Mouse (Mus musculus) heart, postnatal 25 days (tissue): Measurements from ENCODE around the gene Txk. TPM values are rescaled to one million over a fixed set of nuclear protein-coding genes. Genes with fewer than 3 reads are reported as not detected.

ENCODE experiments used
- DNase-seq: peaks from one replicate; pipeline ENCODE4 v3.0.0; 2022; ENCODE audit warnings: low spot score
- intact Hi-C: fragments of 180-260 bp; cut with DNase I; formaldehyde crosslinking; loops from one replicate; pipeline ENCODE4 v1.15.1; 2025
- total RNA-seq, 2 experiments: library from RNA; stranded (reverse); gene quantifications; 2 replicates each; pipeline ENCODE4 v1.2.3; 2021

Txk gene
- total RNA-seq, 2 experiments from 2014 or later: 0.08 to 0.14 TPM

GRCm38 (mm10) chr5:72699500-72699818 is 53.1 kb downstream of the Txk start:
- intact Hi-C loops: no loop called here
- no peak for DNase-seq

- intact Hi-C loops: no loop called here
- DNase-seq: no peak
Measured at GRCm38 (mm10) chr5:72698818-72699499, 53.6 kb downstream of the Txk start.

- intact Hi-C loops: no loop called here
Measured at GRCm38 (mm10) chr5:72698343-72698742, 54.2 kb downstream of the Txk start.

GRCm38 (mm10) chr5:72696491-72696890 is 56.1 kb downstream of the Txk start:
- intact Hi-C loops: no loop called here
- DNase-seq: no peak

More at GRCm38 (mm10) chr5:72698343-72698742, 54.2 kb downstream of the Txk start:
- DNase-seq: no peak

- no peak for DNase-seq
- intact Hi-C loops: no loop called here
Measured at GRCm38 (mm10) chr5:72694684-72695083, 57.9 kb downstream of the Txk start.

GRCm38 (mm10) chr5:72690516-72690915 is 62.1 kb downstream of the Txk start:
- intact Hi-C loops: no loop called here
- no peak for DNase-seq

- DNase-seq: no peak
- intact Hi-C loops: no loop called here
Measured at GRCm38 (mm10) chr5:72689556-72689955, 63.0 kb downstream of the Txk start.

GRCm38 (mm10) chr5:72681451-72681850 is 71.1 kb downstream of the Txk start:
- intact Hi-C loops: no loop called here
- no peak for DNase-seq

GRCm38 (mm10) chr5:72674994-72675542 is 77.5 kb downstream of the Txk start:
- intact Hi-C loops: no loop called here
- DNase-seq: no peak

GRCm38 (mm10) chr5:72671017-72671699 is 81.4 kb downstream of the Txk start:
- no peak for DNase-seq
- intact Hi-C loops: no loop called here

GRCm38 (mm10) chr5:72668351-72668750 is 84.2 kb downstream of the Txk start:
- intact Hi-C loops: loop anchor here (5.0 kb wide), 1 partner anchor 89 kb away; no protein-coding TSS in a partner anchor
- no peak for DNase-seq

- intact Hi-C loops: loop anchor here (5.0 kb wide), 1 partner anchor 91 kb away; no protein-coding TSS in a partner anchor
- DNase-seq: no peak
Measured at GRCm38 (mm10) chr5:72666428-72666827, 86.1 kb downstream of the Txk start.

GRCm38 (mm10) chr5:72665281-72665680 is 87.3 kb downstream of the Txk start:
- no peak for DNase-seq
- intact Hi-C loops: loop anchor here (2.0 to 5.0 kb wide), 2 partner anchors 46 to 92 kb away; no protein-coding TSS in a partner anchor

- no peak for DNase-seq
- intact Hi-C loops: loop anchor here (2.0 to 5.0 kb wide), 2 partner anchors 46 to 92 kb away; no protein-coding TSS in a partner anchor
Measured at GRCm38 (mm10) chr5:72664854-72665253, 87.7 kb downstream of the Txk start.

- DNase-seq: no peak
- intact Hi-C loops: loop anchor here (2.0 kb wide), 1 partner anchor 47 kb away; no protein-coding TSS in a partner anchor
Measured at GRCm38 (mm10) chr5:72664126-72664525, 88.5 kb downstream of the Txk start.

GRCm38 (mm10) chr5:72661051-72661781 is 91.4 kb downstream of the Txk start:
- DNase-seq: no peak
- intact Hi-C loops: no loop called here

GRCm38 (mm10) chr5:72658375-72658774 is 94.2 kb downstream of the Txk start:
- DNase-seq: no peak
- intact Hi-C loops: no loop called here

GRCm38 (mm10) chr5:72656270-72656791 is 96.2 kb downstream of the Txk start:
- no peak for DNase-seq
- intact Hi-C loops: no loop called here

GRCm38 (mm10) chr5:72653068-72653674 is 99.4 kb downstream of the Txk start:
- intact Hi-C loops: no loop called here
- DNase-seq: no peak
